Mouse (Mus musculus): ENCODE results near the gene Rchy1.
"Not testable (repeated sequence)": the region's sequence is repeated elsewhere in the genome, so short reads cannot be mapped to it uniquely, and the experiment has no call there.

Rchy1 gene

DNA sequence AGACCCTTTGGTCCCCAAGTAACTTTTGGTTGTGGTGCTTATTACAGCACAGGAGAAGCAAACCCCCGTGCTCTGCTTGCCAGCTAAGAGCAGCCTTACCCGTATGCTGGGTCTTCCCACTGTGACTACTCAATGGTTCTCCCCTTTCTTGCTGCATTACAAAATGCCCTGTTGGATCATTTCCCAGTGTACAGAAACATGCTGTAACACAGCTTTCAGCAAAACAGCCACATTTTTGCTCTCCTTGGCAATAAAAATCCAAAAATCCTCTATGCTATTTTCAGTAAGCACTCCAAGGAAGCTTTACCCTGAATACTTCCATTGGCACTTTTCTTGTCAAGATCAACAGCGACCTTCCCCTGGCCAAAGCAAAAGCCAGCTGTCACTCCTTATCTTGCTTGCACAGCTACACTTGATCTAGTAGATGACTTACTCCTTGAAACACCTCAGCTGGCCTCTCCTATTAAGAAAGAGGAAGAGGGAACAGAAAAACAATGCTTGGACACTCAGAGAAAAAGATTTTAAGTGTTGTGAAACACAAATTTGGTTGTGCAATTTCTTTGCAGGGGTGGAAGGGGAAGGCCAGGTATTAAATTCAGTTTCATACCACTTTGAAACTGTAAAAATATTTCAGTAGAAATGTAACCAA, 2.1 kb downstream of the Rchy1 start:
- no peak for DNase-seq (ENCODE audit: low read depth, low spot score)

DNA sequence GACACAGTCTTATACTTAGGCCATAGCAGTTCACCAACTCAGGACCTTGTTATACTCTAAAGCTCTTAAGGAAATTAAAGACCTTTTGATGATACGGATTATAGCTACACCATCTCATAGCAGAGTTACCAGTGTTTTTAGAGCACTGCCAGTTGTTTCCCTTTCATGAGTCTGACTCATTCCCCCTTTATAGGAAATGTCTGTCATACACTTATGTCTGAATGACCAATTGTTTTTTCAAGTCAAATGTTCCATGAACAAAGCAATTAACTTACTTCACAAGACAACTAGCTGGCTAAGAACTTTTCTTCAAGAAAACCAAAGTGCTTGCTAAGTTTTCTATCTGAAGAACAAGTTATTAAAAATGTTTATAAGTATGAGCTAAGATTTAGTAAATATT, 2.9 kb downstream of the Rchy1 start:
- DNase-seq (ENCODE audit: low read depth, low spot score): no peak

DNA sequence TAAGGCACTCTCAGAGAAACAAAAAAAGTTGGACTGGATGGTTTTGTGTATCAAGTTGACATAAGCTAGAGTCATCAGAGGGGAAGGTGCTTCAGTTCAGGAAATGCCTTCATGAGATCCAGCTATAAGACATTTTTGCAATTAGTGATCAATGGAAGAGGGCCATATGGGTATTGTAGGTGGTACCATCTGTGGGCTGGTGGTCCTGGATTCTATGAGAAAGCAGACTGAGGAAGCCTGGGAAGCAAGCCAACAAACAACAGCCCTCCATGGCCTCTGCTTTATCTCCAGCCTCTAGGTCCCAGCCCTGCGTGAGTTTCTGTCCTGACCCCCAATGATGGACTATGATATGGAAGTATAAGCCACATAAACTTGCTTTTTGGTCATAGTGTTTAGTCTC, 3.8 kb downstream of the Rchy1 start:
- no peak for DNase-seq (ENCODE audit: low read depth, low spot score)

DNA sequence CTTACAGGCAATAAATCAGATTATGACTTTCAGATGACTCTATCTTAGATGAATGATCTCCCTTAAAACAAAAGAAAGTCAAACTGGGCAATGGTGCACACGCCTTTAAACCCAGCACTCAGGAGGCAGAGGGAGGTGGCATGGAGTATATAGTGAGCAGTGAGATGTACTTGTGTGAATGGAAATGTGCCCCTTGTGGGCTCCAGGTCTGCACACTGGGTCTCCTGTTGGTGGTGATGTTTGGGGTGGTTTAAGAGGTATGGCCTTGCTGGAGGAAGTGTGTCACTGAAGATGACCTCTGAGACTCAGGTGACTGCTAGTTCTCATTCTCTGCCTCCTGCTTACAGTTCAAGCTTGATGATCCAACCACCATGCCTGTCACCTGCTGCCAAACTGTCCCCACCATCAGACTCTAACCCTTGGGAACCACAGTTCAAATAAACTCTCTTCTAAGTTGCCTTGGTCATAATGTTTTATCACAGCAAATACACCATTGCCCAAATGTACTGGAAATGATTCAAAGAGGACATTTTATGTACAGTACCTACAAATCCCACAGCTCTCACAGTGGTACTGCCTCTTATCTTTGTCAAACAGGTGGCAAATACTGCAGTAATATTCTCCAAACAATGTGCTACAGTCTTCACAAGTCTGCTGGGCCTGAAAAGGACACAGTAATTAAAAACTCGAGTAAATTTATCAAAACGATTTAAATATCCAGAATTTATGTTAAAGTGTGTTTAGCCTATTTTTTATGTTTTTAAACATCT, 5.7 kb downstream of the Rchy1 start:
- no peak for DNase-seq (ENCODE audit: low read depth, low spot score)

DNA sequence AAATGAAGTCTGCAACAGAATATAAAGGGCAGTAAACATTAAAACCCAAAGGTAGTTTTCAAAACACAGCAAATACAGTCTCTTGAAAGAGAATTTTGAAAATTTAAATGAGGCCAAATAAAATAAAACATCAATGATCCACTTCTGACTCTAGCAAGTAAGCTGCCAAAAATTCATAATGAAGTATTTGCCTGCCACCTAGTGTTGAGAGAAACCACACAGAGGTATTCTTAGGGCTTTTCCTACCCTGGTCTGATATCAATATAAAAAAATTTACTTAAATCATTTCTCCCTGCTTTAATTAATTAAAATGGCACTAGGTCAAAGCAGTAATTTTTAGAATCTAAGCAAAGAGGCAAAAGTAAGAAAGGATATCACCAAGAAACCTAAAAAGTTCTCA, 11.5 kb downstream of the Rchy1 start:
- no peak for DNase-seq (ENCODE audit: low read depth, low spot score)

DNA sequence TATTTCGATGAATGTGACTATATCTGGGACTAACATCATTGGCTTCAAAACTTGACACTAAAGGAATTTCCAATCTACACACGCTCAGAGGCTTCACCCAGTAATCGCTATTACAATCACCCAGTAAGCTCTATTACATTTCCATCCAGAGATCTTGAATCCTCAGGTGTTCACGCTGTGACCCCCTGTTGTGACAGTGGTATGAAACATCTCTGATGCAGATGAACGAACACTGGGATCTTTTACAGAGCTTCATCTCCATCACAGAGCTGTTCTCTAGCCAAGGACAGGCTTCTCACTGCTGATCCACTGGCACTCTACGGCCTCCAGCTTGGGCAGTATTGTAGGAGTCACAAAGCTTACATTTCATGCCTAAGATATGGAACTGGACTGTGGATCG, 13.4 kb downstream of the Rchy1 start:
- DNase-seq (ENCODE audit: low read depth, low spot score): no peak

DNA sequence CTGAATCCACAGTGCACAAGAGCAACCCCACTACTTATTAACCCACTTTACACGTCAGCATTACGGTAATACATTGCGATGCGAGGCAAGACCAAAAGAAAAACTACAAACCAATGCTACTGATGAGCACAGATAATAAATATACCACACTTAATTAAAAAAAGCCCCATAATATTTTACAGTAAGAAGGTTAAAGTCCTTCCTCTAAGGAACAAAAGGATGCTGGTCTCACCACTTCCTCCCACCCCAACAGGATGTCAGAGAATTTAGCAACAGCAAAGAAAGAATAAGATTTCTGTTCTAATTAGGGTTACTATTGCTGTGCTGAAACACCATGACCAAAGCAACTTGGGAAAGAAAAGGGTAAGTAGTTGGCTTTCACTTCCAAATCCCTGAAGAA, 15.9 kb downstream of the Rchy1 start:
- no peak for DNase-seq (ENCODE audit: low read depth, low spot score)

DNA sequence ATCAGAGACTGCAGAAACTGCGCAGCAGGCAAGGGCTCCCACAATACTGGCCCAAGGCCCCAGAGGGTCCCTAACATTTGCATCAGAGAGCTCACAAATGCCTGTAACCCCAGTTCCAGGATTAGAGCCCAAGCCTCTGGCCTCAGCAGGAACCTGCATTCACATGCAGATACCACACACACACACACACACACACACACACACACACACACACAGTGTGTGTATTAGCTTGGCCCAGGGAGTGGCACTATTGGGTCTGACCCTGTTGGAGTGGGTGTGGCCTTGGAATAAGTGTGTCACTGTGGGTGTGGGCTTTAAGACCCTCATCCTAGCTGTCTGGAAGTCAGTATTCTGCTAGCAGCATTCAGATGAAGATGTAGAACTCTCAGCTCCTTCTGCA, 17.3 kb downstream of the Rchy1 start:
- not testable (repeated sequence) for DNase-seq (ENCODE audit: low read depth, low spot score)

DNA sequence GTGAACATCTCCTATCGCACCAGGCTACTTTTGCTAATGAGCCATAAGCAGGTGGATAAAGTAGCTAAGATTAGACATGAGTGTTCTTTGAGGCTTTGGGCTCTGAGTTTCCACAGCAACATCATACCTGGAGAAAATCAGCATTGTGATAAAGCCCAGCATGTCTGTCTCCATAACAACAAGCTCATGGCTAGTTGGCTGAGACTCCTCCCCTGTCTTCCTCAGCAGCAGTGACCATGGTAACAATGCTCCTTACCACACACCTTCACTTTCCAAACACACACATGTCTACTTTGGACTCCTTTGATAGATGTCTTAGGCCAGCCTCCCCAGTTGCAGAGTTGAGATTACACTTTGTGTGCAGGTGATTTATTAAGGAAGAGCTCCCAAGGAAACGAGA, 49.6 kb downstream of the Rchy1 start:
- DNase-seq (ENCODE audit: low read depth, low spot score): peak; percentile 17

DNA sequence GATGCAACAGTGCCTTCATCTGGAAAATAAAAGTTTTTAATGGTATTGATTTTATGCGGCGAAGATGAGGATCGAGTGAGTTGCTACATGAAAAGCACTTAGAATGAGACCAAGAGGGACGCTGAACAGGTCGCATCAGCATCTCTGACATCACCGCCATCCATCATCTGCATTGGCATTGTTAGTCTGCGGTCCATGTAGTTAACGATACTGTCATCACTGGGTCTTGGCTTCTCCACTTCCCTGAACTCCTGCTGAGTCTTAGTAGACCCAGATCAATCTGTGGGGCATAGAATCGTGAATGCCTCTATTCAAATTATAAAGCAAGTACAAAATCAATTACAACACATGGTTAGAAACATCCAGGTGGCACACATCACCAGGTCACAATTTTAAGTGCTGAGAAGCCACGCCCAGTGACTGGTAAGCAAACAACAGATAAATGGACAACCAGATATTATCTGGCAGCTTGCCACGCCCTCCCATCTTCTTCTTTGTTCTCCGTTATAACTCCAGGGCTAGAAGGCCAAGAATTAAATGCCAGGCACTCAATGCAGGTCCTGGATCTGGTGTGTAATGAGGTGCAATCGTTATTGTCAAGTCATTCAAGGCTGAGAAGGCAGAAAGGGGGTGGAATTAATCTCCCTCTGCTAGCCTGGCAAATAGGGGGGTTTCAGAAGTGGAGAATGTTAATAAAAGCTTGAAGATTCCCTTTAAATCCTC, 51.3 kb downstream of the Rchy1 start:
- DNase-seq (ENCODE audit: low read depth, low spot score): no peak

DNA sequence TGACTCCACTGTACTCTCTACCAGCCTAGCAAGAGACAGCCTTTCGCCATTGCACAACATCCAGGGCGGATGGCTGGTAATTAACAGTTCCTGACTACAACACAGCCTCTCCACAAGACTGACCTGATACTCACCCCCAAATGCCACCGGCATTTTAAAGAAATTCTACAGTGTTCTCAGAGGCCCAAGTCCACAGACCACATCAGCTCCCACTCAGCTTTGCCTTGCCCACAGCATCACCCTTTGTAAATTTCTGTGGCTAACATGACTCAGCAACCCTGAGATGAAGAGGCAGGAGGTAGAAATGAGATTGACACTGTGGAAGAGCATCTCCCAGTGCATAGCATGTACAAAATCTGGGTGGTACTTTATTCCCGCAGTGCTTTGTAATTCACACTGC, 52.3 kb downstream of the Rchy1 start:
- DNase-seq (ENCODE audit: low read depth, low spot score): no peak

DNA sequence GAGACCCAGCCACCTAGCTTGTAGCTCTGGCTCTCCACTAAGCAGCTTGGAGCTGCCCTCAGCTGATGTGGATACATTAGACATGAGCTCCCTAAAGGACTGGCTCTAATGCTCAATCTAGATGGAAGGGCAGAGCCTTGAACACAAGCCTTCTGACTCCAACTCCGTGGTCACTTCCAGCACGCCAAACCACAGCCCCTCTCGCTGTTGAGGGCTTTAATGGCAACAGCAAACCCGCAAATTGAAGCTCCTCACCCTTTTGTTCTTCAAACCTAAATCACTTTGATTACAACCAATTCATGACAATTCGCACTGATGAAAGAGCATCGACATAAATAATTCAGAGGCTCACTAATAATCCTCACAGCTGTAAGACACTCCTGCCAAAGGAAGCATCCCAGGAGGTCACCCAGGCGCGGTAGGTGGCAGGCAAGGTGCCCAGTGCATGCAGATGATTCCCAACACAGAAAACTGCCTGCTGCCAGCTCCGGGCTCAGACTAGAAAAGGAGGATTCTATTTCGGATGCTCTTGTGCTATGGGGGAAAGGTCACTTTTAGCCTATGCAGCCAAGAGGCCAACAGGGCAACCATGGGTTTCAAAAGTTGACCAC, 53.8 kb downstream of the Rchy1 start:
- no peak for DNase-seq (ENCODE audit: low read depth, low spot score)
